Mouse (Mus musculus): ENCODE measurements around the gene Nt5m.
"Not testable (repeated sequence)": the region's sequence is repeated elsewhere in the genome, so short reads cannot be mapped to it uniquely, and the experiment has no call there.

The Nt5m gene

DNA sequence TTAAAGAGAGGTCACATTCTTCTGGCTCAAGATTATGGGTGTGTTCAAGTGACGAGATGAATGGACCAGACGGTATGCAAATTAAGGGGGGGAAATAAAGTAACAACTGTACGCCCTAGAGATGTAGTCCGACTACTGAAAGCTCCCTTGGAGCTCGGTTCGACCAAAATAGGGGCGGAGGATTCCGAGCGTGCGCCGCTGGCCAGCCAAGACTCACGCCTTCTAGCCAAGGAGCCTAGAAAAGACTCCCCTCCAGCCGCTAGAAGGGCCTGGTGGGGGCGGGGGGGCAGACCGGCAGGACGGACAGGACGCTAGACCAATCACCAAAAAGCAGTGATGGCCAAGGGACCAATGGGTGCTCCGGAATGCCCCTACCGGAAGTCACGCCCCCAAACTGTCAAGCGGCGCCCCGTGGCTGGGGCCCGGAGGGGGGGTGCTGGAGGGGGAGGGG lies at the start of gene Nt5m:
TSS of gene Nt5m (plus strand) at position 440 of the 451 bp plus-strand sequence.
- peak; percentile 89 for DNase-seq (ENCODE audit: low spot score)

DNA sequence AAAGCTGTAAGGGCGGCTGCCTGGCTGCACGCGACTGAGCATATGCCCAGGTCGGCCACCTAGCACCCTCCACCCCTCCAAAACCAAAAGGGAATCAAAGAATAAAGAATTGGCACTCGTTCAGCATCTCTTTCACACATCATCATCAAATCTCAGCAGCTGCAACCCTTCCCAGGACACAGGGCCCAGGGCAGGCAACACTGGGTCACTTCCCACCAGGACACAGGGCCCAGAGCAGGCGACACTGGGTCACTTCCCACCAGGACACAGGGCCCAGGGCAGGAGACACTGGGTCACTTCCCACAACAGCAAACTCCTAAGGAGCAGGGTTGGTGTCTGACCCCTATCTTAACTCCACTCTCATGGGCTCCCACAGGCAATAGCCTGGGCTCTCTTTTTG lies 45.9 kb upstream of the Nt5m start:
- DNase-seq (ENCODE audit: low spot score): no peak

DNA sequence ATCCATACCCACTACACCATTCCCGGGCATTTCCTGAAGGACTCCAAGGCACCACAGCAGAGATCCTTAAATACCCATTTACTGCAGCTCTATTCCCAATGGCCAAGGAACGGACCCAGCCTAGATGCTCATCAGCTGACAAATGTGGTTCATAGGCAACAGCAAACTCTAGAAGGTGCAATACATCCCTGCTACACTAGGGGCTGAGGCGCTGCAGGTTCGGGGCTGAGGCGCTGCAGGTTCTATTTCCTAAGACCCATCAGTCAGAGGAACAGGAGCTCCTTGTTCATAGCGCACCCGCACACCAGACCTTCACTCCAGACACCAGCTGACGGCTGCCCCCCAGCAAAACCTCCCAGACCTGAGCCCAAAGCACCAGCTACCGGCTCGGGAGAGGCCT lies 38.8 kb upstream of the Nt5m start:
- DNase-seq (ENCODE audit: low spot score): no peak

DNA sequence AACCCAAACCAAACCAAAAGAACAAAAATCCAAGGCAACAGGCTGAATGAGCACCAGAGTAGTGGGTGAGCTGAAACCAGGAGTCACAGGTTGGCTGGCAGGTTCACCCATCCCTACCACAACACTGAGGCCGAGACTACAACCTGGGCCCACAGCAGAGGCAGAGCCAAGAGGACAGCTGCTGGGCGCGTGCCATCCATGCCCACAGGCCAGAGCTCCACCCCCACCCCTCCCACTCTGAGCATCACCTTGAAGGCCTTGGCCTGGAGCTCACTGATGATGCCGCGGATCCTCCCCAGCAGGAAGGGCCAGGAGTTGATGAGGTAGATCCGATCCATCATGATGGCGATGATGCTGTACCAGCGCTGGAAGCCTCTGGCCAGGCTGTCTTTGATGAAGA lies 37.4 kb upstream of the Nt5m start:
- DNase-seq (ENCODE audit: low spot score): no peak

- no peak for DNase-seq (ENCODE audit: low spot score)
These were observed 35.7 kb upstream of the Nt5m start for GRCm38 (mm10) chr11:59803516-59803915.

DNA sequence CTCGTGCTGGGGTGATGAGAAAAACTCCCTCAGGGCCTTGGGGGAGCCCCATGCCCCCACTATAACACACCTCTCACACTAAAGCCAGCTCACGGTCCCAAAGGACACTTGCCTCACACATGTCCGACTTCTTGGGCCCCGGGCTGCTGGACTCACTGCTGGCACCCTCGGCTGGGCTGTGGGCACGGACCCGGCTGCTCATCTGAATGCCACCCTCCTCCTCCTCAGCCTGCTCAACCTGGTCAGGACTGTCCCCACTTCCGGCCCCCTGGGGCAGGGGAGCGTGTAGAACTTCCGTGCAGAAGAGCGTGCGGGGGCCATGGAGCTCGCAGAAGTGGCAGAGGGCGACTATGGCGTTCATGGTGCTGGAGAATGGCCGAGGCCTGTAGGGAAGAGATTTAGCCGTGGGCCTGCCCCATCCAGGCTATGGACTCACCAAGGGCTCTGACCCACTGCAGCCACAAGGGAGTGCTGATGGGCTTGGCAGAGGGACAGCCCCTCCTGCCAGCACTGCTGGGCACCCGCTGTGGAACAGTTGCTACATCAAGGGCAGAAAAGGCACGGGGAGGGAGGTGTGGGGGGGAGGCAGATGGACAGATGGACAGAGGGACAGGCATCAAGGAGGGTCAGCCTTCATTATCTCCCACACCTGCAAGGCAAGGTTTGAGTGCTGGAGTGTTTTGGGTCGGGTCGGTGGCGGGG lies 34.7 kb upstream of the Nt5m start:
- DNase-seq (ENCODE audit: low spot score): no peak

DNA sequence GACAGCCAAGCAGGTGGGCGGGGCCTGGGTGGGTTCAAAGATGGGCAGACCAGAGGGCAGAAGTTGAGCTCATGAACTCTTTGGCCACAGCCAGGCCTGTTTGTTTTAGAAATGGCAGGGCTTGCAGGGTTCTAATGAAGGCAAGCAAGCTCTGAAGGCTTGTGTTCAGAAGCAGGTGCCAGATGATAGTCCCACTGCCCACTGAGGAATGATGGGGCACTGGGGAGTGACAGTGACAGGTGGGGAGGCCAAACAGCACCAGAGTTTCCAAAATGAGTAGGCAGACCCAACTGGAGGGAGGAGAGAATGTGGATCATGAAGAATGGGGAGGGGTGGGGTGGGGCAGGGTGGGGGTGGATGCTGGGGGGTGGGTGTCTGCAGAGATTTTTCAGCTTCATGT lies 34.0 kb upstream of the Nt5m start:
- no peak for DNase-seq (ENCODE audit: low spot score)

GRCm38 (mm10) chr11:59805656-59806055 lies 33.6 kb upstream of the Nt5m start:
- DNase-seq (ENCODE audit: low spot score): no peak

DNA sequence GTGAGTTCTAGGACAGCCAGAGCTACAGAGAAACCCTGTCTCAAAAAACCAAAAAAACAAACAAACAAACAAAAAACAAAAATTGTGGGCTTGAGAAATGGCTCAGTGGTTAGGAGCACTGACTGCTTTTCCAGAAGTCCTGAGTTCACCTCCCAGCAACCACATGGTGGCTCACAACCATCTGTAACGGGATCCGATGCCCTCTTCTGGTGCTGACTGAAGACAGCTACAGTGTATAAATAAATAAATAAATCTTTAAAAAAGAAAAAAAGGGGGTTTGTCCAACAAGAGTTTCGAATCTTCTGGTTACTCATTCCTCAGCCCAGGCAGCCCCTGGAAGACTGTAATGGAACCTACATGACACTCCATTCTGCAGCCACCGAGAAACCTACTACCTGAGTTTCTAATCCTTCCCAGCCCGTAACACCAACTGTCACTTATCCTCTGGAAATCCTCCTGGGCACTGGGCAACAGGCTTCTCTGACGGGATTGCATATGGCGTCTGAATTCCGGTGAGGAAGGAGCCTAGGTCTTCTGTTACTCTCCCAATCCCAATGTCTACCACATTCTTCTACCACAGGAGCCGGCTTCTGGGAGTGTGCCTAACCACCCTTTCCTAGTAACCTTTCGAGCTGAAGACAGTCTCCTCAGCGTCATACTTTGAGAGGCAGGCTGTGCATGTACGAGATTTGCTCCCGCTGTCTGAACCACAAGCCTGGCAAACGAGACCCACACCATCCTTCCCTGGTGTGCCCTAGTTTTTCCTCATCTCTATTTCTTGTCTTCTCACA lies 30.9 kb upstream of the Nt5m start:
- DNase-seq (ENCODE audit: low spot score): no peak

- DNase-seq (ENCODE audit: low spot score): no peak
These were observed 30.1 kb upstream of the Nt5m start for GRCm38 (mm10) chr11:59809071-59809669.

DNA sequence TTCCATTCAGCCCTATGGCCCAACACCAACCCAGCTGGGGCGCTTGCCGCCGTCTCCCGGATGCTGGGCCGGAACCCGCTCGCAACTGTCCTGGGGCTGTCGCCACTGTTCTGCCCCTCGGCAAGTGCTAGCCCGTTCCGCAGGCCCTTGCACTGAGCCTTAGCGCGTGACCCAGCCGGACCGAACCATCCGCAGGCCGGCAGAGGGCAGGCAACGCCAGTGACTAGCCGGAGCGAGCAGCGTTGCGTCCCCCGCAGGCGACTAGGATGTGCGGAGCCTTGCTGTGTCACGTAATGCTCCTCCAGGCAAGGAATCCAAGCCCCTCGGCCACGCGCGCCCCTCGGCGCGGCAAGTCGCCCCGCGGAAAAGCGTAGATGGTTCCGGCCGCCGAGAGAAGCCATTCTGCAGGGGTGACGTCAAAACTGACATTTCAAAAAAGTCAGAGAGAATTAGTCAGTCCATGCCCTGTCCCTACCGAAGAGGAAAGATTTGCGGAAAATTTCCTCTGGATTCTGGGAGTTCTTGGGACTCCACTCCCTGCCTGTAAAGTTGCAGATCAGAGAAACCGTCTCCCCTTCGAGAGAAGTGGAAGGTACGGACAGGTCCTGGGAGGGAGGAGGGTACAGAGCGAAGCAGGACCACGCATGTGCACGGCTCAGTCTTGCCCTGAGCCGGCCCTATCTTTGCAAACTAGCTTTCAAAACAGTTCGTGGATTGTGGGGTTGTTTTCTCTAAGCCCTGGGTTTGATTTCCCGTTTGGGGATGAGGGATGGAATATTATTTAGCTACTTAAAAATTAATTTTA lies 29.4 kb upstream of the Nt5m start, which contains the start of gene Flcn:
TSS of gene Flcn (minus strand) at position 347 of the 805 bp plus-strand sequence.
- DNase-seq (ENCODE audit: low spot score): peak; percentile 72

DNA sequence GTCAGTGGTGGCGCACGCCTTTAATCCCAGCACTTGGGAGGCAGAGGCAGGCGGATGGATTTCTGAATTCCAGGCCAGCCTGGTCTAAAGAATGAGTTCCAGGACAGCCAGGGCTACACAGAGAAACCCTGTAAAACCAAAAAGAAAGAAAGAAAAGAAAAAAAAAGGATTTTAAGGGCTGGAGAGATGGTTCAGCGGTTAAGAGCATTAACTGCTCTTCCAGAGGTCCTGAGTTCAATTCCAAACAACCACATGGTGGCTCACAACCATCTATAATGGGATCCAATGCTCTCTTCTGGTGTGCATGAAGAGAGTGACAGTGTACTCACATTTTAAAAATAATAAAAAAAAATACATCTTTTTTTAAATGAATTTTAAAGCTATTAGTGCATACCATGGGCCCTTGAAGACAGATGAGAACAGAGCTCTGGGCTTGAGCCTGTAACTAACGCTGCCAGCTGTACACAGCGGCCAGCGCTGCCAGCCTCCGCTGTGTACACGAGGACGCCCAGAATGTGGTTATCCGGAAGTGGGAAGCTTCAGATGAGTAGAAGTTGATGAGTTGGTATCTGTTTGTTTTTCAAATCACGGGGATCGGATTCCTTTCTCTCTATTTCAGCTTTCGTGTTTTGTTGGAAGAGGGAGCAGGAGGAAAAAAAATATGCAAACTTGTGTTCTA lies 28.6 kb upstream of the Nt5m start:
- DNase-seq (ENCODE audit: low spot score): no peak

DNA sequence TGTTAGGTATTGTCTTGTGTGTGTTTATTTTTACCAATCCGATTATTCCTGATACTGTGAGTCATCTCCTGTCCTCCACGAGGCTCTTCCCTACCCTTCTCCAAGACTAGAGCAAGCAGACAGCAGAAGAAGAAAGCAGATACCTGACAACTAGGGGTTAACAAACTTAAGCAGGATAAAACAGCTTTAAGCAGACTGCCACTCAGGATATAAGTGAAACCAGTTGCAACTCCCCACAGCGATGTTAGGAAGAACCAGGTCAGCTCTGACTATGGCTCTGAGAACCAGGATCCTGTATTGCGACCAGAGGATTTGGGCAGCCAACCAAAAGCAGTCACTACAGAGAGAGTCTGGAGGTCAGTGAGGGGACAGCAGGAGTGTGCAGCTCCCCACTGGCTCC lies 28.0 kb upstream of the Nt5m start:
- DNase-seq (ENCODE audit: low spot score): no peak

GRCm38 (mm10) chr11:59813276-59813675 lies 26.0 kb upstream of the Nt5m start:
- no peak for DNase-seq (ENCODE audit: low spot score)

GRCm38 (mm10) chr11:59814311-59814710 lies 24.9 kb upstream of the Nt5m start:
- DNase-seq (ENCODE audit: low spot score): no peak

- DNase-seq (ENCODE audit: low spot score): no peak
These were observed 24.3 kb upstream of the Nt5m start for GRCm38 (mm10) chr11:59814936-59815335.

DNA sequence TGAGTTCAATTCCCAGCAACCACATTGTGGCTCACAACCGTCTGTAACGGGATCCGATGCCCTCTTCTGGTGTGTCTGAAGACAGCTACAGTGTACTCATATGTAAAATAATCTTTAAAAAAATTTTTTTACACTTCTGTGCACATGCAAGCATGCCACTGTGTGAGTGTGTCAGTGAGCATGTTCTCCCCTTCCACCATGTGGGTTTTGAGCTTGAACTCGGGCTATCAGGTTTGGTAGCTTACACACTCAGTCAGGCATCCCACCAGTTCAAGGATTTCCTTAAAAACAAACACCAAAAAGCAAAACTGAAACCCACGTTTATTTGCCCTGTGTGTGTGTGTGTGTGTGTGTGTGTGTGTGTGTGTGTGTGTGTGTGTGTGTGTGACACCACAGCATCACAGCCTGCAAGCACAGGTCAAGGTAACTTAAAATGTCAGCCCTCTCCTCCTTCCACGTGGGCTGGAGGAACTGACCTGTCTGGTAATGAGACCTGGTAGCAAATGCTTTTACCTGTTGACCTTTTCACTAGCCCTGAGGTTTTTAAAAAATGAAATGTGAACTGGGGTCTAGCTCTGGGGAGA lies 23.7 kb upstream of the Nt5m start:
- DNase-seq (ENCODE audit: low spot score): no peak

- no peak for DNase-seq (ENCODE audit: low spot score)
These were observed 21.3 kb upstream of the Nt5m start for GRCm38 (mm10) chr11:59817916-59818315.

DNA sequence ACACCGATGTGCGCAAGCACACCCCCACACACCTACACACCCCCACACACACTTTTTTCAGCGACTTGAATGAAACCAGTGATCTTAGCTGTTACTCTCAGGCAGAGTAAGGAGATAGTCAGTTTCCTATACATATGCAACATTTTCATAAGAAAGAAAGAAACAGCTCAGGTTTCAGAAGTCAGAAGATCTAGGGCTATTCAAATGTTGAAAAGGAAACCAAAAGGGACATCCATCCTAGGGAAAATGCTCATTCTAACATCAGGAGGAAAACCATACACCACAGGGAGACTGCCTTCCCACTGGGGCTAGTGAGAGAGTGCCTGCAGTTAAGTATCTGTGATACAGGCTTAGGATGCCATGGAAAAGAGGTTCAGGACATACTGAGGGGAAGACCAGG lies 17.6 kb upstream of the Nt5m start:
- no peak for DNase-seq (ENCODE audit: low spot score)

- not testable (repeated sequence) for DNase-seq (ENCODE audit: low spot score)
These were observed 1.5 kb upstream of the Nt5m start for GRCm38 (mm10) chr11:59837789-59838188.

- no peak for DNase-seq (ENCODE audit: low spot score)
These were observed 821 bp upstream of the Nt5m start for GRCm38 (mm10) chr11:59838426-59838825.

All from ovary, adult 18-20 months (tissue).